Mouse (Mus musculus) embryo, embryonic 10.5 days (tissue): Measurements from ENCODE around the gene Calu.

ENCODE experiments used
- DNase-seq: peaks from one replicate; pipeline ENCODE4 v3.0.0-alpha.2; 2015; ENCODE audit warnings: low spot score

Calu gene

DNA sequence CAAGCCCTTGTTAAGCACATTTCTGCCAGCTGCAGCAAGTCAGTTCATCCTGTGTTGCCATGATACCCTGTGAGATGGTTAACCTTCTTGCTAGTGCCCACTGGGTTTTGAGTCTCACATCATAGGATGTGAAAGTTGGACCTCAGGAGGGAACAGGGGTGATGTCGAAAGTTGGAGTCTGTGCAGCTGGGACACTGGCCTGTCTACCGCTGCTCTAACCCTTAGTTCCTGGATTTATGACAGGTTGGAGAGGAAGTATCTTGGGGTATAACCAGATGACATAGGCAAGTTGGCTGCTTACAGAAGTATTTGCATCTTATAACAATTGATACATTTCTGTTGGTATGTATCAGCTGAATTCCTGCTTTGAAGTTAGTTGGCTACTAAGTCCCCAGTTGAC, 72.7 kb downstream of the Calu start:
- DNase-seq: no peak

GRCm38 (mm10) chr6:29425118-29425517, 77.2 kb downstream of the Calu start:
- DNase-seq: no peak

DNA sequence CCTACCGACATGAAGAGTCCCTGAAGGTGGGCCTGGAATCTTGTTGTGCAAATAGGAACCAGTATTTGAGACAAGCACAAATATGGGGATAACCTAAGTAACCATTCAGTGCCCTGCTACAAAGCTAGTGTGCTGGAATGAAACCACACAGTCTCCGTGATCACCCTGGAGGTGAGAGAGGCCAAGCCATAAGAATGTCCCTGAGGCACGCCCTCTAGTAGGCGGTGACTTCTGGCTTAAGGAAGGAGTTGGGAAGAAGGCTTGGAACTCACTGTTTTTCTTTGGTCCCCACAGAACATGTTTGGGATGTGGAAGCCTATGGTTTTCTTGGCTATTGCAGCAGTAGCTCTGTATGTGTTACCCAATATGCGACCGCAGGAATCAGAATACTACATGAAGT, 78.5 kb downstream of the Calu start:
- DNase-seq: no peak
